Mouse (Mus musculus) spleen, adult 2 months (tissue): ENCODE data around the gene Usp22.

Experiments
- CTCF ChIP-seq: fragments of 200-500 bp; IDR thresholded peaks from 2 replicates; pipeline ENCODE4 v1.5.1; 2011; ENCODE audit warnings: mild to moderate bottlenecking, inconsistent platforms; ENCODE audit not compliant: insufficient read depth, insufficient read length, insufficient replicate concordance; ENCODE audit errors: extremely low read depth
- POLR2A ChIP-seq: fragments of 200-500 bp; IDR thresholded peaks from 2 replicates; pipeline ENCODE4 v1.6.1; 2011; ENCODE audit warnings: low read depth, low read length, inconsistent platforms

DNA sequence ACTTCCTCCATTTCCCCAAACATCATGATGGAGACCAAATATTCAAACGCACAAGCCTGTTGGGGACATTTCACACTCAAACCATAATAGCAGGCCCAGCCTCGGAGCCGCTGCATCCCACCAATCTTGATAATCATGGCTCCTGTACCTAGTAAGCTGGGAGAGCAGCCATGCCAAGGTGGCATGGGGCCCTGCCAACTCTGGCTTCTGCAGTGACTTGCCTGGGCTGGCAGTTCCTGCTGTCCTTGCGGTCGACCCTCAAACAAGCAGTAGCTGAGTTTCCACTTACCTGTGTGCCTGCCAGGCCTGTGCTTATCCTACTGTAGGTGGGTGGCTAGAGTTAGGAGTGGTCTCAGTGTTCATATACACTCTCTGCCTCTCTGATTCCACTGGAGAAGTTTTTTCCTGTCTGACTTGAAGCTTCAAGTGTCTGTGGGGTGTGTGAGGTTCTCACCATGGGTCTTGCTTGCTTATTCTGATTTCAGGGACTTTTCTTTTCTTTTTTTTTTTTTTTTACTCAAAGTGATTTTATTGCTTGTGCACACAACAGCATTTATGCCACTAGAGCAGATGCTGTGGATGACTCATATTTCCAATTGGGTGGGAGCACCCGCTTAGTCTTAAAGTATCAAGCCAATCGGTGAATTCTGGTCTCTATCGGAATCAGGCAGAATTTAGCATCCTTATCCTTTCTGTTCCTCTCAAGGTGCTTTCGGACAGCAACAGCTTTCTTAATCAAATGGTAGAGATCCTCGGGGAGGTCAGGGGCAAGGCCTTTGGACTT, 30.5 kb upstream of the Usp22 start:
- TF ChIP-seq CTCF (no peak), POLR2A (no peak)
